Mouse (Mus musculus) hindbrain, embryonic 11.5 days (tissue): Measurements from ENCODE around the gene B830017H08Rik. TPM values are rescaled to one million over a fixed set of nuclear protein-coding genes. Genes with fewer than 3 reads are reported as not detected.

ENCODE experiments used
- ATAC-seq: fragments of 200-750 bp; cut with Nextera tagmentation; 2 replicates; pipeline ENCODE4 v1.8.0; 2017; ENCODE audit warnings: mild to moderate bottlenecking, moderate TSS enrichment, moderate library complexity; ENCODE audit not compliant: low FRiP score
- DNase-seq: peaks from one replicate; pipeline ENCODE4 v3.0.0-alpha.2; 2015; ENCODE audit warnings: low spot score
- H3K27ac ChIP-seq: fragments of 300-500 bp; sonication (generic); 2 replicates; pipeline ENCODE4 v1.5.1; 2014; ENCODE audit warnings: mild to moderate bottlenecking, low read depth, low read length
- H3K27me3 ChIP-seq: fragments of 300-500 bp; sonication (generic); 2 replicates; pipeline ENCODE4 v1.6.1; 2014; ENCODE audit warnings: mild to moderate bottlenecking, low read length, moderate library complexity, mixed read lengths; ENCODE audit not compliant: control insufficient read depth, insufficient read depth
- H3K36me3 ChIP-seq: fragments of 300-500 bp; sonication (generic); 2 replicates; pipeline ENCODE4 v1.6.1; 2014; ENCODE audit warnings: mild to moderate bottlenecking, low read length, moderate library complexity, mixed read lengths; ENCODE audit not compliant: control insufficient read depth, insufficient read depth
- H3K4me1 ChIP-seq: fragments of 300-500 bp; sonication (generic); replicated peaks from 2 replicates; pipeline ENCODE4 v1.6.1; 2014; ENCODE audit warnings: low read length, mixed read lengths; ENCODE audit not compliant: control insufficient read depth, insufficient read depth
- H3K4me2 ChIP-seq: fragments of 300-500 bp; sonication (generic); replicated peaks from 2 replicates; pipeline ENCODE4 v1.6.1; 2014; ENCODE audit warnings: mild to moderate bottlenecking, low read depth, low read length
- H3K4me3 ChIP-seq: fragments of 300-500 bp; sonication (generic); 2 replicates; pipeline ENCODE4 v1.5.1; 2014; ENCODE audit warnings: low read depth, low read length
- H3K9ac ChIP-seq: fragments of 300-500 bp; sonication (generic); 2 replicates; pipeline ENCODE4 v1.6.1; 2014; ENCODE audit warnings: low read depth, low read length
- H3K9me3 ChIP-seq: fragments of 300-500 bp; sonication (generic); 2 replicates; pipeline ENCODE4 v1.6.1; 2016; ENCODE audit warnings: low read length; ENCODE audit not compliant: control insufficient read depth
- WGBS: fragments of 180-500 bp; shearing (Covaris S2); extraction: QIAGEN DNeasy Blood & Tissue Kit; methylation state at CpG from one replicate; pipeline ENCODE4 v1.1.7; 2014; 5-methylcytosine and 5-hydroxymethylcytosine counted together
- polyA plus RNA-seq: library from polyadenylated mRNA; unstranded; fragments of >200 nt; fragmentation: Nextera tagmentation; extraction: Ambion mirVana; gene quantifications from 2 replicates; pipeline ENCODE4 v1.2.1, GENCODE M21; 2014

Gene B830017H08Rik
- polyA plus RNA-seq, 1 experiment from 2014 or later, result 0.20 TPM

DNA sequence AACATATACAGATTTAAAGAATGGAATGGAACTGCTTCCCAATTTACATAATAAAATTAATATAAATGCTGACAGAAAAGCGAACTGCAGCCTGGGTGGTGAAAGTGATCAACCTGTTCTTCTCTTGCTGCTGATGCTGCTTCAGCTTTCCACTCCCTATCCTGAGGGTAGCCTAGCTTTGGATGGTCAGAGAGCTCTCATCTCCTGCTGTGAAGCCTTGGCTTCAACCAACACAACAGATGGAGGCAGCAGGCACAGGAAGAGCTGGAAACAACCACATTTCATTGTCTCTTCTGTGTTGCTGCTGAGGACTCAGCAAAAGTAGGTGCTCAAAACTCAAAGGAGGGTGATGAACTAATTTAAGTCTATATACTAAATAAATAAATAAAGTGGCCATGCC lies 18.9 kb downstream of the B830017H08Rik start:
- Histone ChIP-seq H3K9ac (no peak overlapping the region), H3K27me3 (no peaks in the 10 kb centered on the region), H3K36me3 (peaks cover 5% of the 10 kb centered on the region; the same call in 1 of the 2 replicates), H3K4me3 (no peak overlapping the region), H3K4me1 (no peaks in the 10 kb centered on the region), H3K27ac (no peak overlapping the region), H3K9me3 (no peaks in the 10 kb centered on the region), H3K4me2 (no peak overlapping the region)
- no peak for DNase-seq
- ATAC-seq, result no peak
- WGBS, result 91% methylated on average over 1 of the region's 1 CpGs

DNA sequence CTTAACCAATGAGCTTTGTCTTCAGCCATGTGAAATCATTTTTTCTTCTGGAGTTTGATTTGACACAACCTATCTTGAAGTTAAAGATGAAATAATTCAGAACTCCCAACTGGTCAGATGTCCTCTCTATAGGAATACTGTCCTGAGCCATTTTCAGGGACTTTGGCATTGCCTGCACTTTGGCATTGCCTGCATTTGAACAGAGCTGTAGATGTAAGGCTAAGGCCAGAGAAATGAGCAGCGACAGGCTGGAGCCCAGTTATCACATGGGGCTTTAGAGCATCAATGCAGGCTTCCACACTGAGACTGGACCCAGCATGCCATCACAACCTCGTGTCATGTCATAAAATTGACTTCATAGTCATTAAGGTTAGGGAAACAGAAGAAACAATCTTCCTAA lies 20.3 kb downstream of the B830017H08Rik start:
- H3K4me2 ChIP-seq, result no peak overlapping the region
- no peaks in the 10 kb centered on the region for H3K27me3 ChIP-seq
- H3K9me3 ChIP-seq, result no peaks in the 10 kb centered on the region
- 82% methylated on average over 2 of the region's 2 CpGs for WGBS
- DNase-seq, result no peak
- H3K4me3 ChIP-seq, result no peak overlapping the region
- ATAC-seq, result no peak
- no peak overlapping the region for H3K27ac ChIP-seq
- H3K9ac ChIP-seq, result no peak overlapping the region
- H3K4me1 ChIP-seq, result no peaks in the 10 kb centered on the region
- peaks cover 12% of the 10 kb centered on the region; the same call in 1 of the 2 replicates for H3K36me3 ChIP-seq

DNA sequence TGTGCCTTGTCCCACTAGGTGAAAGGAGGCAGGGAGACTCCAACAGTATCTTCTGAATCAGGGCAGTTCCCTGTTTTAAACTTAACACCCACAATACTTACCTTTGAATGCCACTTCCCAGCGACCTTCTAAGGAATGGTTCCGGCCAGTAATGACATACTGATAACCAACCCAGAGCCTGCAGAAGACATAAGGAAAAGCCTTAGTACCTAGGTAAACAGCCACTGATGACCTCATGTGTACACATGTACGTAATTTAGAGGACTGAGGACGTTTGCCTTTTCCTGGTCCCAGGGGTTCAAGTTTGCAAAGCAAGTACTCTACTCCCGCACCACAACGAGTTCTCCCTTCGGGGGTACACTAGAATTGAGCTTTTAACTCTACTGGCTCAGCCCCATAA lies 24.2 kb downstream of the B830017H08Rik start:
- 0 out of 2 replicates have a peak, but pooled peaks cover 9% of the 10 kb centered on the region for H3K36me3 ChIP-seq
- H3K4me1 ChIP-seq, result no peaks in the 10 kb centered on the region
- no peaks in the 10 kb centered on the region for H3K27me3 ChIP-seq
- H3K4me2 ChIP-seq, result no peak overlapping the region
- no peaks in the 10 kb centered on the region for H3K9me3 ChIP-seq
- ATAC-seq (no peak), DNase-seq (no peak)
- 95% methylated on average over 7 of the region's 7 CpGs for WGBS
- H3K4me3 ChIP-seq, result no peak overlapping the region
- H3K9ac ChIP-seq, result no peak overlapping the region
- H3K27ac ChIP-seq, result no peak overlapping the region

DNA sequence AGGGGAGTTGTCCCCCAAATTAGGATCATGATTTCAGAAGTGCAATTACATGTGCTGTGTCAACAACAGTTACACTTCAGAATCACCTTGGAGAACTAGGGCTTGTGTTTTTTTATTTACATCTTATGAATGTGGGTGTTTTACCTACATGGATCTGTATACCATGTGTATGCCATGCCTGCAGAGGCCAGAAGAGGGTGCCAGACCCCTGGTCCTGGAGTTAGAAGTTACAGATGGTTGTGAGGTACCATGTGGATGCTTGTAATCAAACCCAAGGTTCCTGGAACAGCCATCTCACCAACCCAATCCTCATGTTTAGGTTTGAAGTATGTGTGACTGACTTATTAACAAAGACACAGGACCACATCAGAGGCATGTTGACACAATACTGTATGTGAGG lies 25.7 kb downstream of the B830017H08Rik start:
- H3K27ac ChIP-seq, result no peak overlapping the region
- H3K4me2 ChIP-seq, result no peak overlapping the region
- no peaks in the 10 kb centered on the region for H3K27me3 ChIP-seq
- H3K4me1 ChIP-seq, result no peaks in the 10 kb centered on the region
- no peak for ATAC-seq
- H3K9me3 ChIP-seq, result no peaks in the 10 kb centered on the region
- no peak overlapping the region for H3K4me3 ChIP-seq
- H3K9ac ChIP-seq, result no peak overlapping the region
- H3K36me3 ChIP-seq, result 0 out of 2 replicates have a peak, but pooled peaks cover 9% of the 10 kb centered on the region
- peak; percentile 42 for DNase-seq

DNA sequence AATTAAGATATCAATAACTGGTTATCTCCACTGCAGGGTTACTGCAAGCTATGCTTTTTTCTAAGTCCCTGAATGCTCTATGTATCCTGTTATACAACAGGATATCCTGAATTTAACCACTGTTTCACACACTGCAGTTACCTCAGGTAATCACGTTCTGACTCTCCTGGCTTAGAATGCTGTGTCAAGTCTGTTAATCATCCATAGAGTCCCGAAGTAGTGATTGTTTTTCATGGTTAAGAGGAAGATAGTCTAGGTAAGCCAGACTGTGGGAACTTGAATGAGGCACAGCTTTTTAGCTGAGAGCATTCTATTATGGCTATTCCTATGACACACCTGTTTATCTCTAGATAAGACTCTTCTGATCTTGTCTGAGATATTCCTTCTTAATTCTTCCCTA lies 32.4 kb downstream of the B830017H08Rik start:
- Histone ChIP-seq H3K4me1 (no peaks in the 10 kb centered on the region), H3K27ac (no peak overlapping the region), H3K36me3 (no peaks in the 10 kb centered on the region; the same call in 1 of the 2 replicates), H3K9ac (no peak overlapping the region), H3K4me2 (no peak overlapping the region), H3K4me3 (no peak overlapping the region), H3K27me3 (no peaks in the 10 kb centered on the region), H3K9me3 (no peaks in the 10 kb centered on the region)
- DNase-seq (no peak), ATAC-seq (no peak)
- WGBS, result 93% methylated on average over 2 of the region's 2 CpGs

GRCm38 (mm10) chr16:17865770-17866169 lies 32.8 kb downstream of the B830017H08Rik start:
- H3K4me1 ChIP-seq, result no peaks in the 10 kb centered on the region
- H3K4me3 ChIP-seq, result no peak overlapping the region
- no peak overlapping the region for H3K4me2 ChIP-seq
- no peak overlapping the region for H3K9ac ChIP-seq
- 81% methylated on average over 6 of the region's 6 CpGs for WGBS
- no peaks in the 10 kb centered on the region; the same call in 1 of the 2 replicates for H3K36me3 ChIP-seq
- DNase-seq (no peak), ATAC-seq (no peak)
- H3K27ac ChIP-seq, result no peak overlapping the region
- no peaks in the 10 kb centered on the region for H3K27me3 ChIP-seq
- no peaks in the 10 kb centered on the region for H3K9me3 ChIP-seq

DNA sequence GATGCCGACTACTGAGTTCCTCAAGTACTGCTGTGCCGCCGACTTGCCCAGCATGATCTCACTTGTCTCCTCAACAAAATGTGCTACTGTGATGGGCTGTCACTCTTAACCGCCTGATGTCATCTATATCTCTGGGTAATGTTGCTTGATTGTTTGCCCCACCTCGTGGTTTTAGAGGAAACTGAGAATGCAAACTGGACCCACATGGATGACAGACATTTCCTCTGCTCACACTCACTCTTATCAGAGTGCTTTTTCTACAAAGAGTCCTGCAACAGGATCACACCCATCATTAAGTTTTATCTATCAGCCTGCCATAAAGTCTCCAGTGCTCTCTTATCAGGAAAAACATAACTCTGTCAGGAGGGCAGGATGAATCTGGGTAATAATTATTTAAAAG lies 38.3 kb downstream of the B830017H08Rik start:
- H3K27me3 ChIP-seq, result no peaks in the 10 kb centered on the region
- no peak overlapping the region for H3K27ac ChIP-seq
- no peak overlapping the region for H3K4me2 ChIP-seq
- DNase-seq, result no peak
- H3K4me1 ChIP-seq, result no peaks in the 10 kb centered on the region
- 93% methylated on average over 5 of the region's 5 CpGs for WGBS
- H3K4me3 ChIP-seq, result no peak overlapping the region
- no peak for ATAC-seq
- peaks cover 2% of the 10 kb centered on the region for H3K36me3 ChIP-seq
- no peak overlapping the region for H3K9ac ChIP-seq
- H3K9me3 ChIP-seq, result no peaks in the 10 kb centered on the region

GRCm38 (mm10) chr16:17872995-17873394 lies 40.1 kb downstream of the B830017H08Rik start:
- Histone ChIP-seq H3K9me3 (no peaks in the 10 kb centered on the region), H3K36me3 (peaks cover 6% of the 10 kb centered on the region), H3K27me3 (no peaks in the 10 kb centered on the region), H3K9ac (no peak overlapping the region), H3K4me3 (no peak overlapping the region), H3K4me1 (no peaks in the 10 kb centered on the region), H3K4me2 (no peak overlapping the region), H3K27ac (no peak overlapping the region)
- DNase-seq (no peak), ATAC-seq (no peak)
- WGBS, result 68% methylated on average over 4 of the region's 4 CpGs

DNA sequence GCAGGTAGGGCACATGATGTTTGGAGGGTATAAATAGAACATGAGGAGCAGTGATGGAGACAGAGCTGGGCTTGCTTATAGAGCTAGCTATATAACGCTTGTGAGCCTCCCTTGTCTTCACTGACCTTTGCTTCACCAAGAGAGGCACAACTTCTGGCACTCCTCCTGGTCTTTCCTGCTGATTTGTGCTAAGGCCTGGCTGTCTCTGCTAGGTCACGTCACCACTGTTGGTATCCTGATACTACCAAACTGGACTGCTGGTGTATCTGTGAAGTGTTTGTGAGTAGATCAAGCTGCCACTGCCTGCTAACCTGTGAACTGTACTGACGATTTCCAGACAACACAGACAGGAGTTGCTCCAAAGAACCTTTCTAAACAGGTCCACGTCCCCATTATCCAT lies 42.3 kb downstream of the B830017H08Rik start:
- H3K9me3 ChIP-seq, result no peaks in the 10 kb centered on the region
- H3K36me3 ChIP-seq, result peaks cover 6% of the 10 kb centered on the region
- H3K4me2 ChIP-seq, result no peak overlapping the region
- no peak for DNase-seq
- H3K27me3 ChIP-seq, result no peaks in the 10 kb centered on the region
- no peak overlapping the region for H3K27ac ChIP-seq
- no peak overlapping the region for H3K4me3 ChIP-seq
- ATAC-seq, result no peak
- H3K4me1 ChIP-seq, result no peaks in the 10 kb centered on the region
- no peak overlapping the region for H3K9ac ChIP-seq
- WGBS, result 92% methylated on average over 4 of the region's 4 CpGs
